Mouse (Mus musculus) left cerebral cortex, adult 9 months (tissue): ENCODE data around the gene Lgals4.
"Not testable (repeated sequence)": the region's sequence is repeated elsewhere in the genome, so short reads cannot be mapped to it uniquely, and the experiment has no call there.

ENCODE experiments used
- DNase-seq, 2 experiments: peaks; one replicate each; pipeline ENCODE4 v3.0.0; 2022; ENCODE audit warnings: low spot score in 2 of 2

Lgals4 gene

DNA sequence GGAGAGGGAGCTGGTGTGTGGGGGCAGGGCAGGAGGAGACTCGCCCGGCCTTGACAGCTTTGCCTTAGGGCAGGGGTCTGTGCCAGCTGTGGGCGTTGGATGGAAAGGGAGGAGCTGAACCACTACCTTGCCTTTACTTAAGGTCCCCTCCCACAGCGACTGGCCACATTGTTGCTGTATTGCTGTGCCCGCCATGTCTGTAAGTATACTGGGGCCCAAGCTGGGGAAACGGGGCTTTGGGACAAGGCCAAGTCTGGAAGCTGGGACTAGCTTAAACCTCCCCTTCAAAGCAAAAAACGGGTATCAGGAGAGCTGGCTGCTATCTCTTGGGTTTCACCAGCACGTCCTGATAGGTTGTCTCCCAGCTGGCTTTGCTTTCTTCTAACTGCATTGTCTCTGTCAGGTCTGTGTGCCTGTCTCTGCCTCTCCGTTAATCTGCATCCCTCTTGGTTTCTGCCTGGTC lies 30.7 kb downstream of the Lgals4 start:
- no peak for DNase-seq

DNA sequence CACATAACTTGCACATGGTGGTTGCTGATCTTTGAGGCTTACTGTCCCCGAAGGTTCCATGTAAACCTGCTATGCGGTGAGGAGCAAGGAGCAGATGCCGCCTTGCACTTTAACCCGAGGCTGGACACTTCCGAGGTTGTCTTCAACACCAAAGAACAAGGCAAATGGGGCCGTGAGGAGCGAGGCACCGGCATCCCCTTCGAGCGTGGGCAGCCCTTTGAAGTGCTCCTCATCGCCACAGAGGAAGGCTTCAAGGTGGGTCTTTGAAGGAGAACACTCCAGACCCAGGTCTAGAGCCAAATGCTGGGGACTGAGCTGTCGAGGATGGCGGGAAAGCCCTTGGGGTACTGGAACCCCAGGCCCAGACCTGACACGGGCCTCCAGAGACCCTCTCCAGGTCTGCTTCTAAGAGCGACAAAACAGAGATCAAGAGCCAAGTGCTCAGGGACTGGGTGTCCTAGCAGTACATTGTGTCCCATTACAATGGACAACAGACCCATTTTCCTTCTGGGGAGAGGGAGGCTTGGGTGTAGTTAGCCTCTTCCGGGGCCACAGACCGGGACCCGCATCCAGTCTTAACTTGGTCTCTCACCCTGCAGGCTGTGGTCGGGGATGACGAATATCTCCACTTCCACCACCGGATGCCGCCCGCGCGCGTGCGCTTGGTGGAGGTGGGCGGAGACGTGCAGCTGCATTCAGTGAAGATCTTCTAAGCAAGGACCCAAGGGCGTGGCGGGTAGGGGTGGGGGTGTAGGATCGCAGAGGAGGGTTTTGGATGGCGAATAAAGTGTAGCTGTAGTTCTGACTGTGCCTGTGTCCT lies 32.0 kb downstream of the Lgals4 start:
- DNase-seq: peak; percentile 73 to 87

DNA sequence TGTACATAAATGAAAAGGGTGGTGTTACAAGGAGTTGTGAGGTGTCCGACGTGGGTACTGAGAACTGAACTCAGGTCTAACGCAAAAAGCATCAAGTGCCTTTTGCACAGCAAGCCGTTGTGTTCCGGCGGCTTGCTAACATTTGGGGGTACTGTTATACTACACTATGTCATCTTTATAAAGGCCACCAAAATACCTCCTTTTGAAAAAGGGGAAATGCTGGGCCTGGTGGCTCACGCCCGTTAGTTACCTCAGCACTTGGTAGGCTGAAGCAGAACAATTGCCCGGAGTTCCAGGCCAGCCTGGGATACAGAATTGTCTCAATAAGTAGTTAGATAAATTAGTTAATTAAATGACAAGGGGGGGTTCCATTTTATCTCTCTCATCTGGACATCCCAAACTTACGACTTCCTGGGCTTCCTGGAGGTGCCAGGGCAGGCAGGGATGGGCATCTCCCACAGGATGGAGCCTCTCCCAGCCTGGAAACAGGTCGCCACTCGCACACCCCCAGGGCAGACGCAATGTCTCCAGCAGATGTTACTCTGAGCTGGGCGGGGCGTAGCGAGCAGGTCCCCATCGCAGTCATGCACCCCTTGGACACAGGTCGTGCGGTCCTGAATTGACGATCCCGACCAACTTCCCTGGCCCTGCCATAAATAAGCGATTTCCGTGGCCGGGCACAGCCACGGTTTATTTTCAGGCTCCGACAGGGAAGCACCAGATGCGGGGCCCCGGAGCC lies 33.3 kb downstream of the Lgals4 start:
- no peak for DNase-seq

DNA sequence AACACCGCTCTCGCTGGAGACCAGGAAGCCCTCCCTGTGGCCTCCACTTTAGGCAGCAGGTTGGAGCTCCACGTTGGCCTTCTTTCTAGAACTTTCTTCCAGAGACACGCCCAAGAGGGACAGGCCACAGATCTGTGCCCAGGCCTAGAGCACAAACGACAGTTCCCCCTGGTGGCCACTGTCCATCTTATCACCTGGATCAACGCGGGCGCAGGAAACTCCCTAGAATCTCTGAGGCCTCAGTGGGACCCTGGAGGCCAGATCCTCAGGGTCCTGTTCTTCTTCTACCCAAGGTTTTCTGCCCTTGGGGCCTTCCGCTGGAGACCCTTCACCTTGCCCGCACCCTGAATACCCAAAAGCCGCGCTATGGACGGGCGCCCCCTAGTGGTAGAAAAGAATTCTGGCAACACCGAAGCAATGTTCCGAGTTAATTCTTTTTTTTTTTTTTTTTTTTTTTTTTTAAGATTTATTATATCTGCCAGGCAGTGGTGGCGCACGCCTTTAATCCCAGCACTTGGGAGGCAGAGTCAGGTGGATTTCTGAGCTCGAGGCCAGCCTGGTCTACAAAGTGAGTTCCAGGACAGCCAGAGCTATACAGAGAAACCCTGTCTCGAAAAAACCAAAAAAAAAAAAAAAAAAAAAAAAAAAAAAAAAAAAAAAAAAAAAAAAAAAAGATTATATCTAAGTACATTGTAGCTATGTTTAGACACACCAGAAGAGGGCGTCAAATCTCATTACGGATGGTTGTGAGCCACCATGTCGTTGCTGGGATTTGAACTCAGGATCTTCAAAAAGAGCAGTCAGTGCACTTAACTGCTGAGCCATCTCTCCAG lies 34.1 kb downstream of the Lgals4 start:
- peak in 1 of 2 experiments; percentile 51 for DNase-seq

DNA sequence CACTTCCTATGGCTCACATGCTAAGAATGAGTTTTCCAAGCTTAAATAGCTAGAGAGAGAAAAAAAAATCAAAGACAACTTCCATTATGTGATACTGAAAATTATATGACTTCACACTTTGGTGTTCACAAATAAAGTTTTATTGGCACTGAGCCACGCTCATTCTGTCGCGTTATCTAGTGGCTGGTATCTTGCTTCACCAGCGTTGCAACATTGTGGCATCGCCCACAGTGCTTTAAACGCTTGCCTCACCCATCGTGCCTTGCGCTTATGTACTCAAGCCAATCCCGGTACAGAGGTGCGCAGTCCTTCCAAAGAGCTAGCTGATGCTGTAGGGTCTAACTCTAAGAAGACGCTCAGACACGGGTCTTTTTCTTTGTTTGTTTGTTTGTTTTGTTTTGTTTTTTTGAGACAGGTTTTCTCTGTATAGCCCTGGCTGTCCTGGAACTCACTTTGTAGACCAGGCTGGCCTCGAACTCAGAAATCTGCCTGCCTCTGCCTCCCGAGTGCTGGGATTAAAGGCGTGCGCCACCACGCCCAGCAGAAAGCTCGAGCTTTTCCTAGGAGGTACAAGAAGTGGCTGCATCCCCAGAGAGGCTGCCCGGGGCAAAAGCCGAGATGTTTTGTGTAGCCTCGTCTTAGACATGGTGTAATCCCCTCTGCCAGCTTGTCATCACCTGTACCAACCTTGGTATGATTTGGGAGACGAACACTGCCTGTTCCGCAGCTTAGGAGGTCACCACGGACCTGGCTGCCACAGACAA lies 37.4 kb downstream of the Lgals4 start:
- DNase-seq: no peak

DNA sequence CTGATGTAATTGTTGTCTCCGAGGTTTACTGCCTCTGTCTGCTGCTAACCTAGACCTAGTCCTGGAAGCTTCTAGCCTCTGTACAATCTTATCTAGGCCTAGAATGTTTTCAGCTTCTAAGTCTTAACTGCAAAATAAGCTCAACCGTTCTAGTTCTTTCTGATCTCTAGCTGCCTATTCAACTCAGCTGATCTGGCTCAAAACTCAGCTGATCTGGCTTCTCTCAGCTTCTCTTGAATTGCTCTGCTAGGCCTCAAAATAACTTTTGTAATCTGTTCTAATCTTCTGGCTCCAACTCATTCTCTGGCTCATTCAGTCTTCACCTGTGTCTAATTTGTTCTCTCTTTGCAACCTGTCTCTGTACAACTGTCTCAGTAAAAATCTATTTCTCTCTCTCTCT lies 40.9 kb downstream of the Lgals4 start:
- no peak for DNase-seq

DNA sequence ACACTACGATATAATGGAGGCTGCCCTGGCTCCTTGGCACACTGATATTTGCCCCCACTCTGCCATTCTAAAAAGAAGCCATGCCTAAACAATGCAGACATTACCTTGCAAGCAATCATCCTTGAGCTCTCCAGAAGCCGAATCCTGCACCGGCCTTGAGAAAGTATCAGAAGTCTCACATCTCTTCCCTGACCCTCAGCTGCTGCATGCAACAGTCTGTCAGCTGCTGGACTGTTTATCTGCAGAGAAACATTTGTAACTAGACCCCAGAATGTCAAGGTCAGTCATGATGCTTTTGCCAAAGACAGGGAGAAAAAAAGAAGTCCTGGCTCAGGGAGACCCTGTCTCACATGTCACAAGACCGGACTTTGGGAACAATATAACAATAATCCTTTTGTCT lies 42.4 kb downstream of the Lgals4 start:
- DNase-seq: no peak

DNA sequence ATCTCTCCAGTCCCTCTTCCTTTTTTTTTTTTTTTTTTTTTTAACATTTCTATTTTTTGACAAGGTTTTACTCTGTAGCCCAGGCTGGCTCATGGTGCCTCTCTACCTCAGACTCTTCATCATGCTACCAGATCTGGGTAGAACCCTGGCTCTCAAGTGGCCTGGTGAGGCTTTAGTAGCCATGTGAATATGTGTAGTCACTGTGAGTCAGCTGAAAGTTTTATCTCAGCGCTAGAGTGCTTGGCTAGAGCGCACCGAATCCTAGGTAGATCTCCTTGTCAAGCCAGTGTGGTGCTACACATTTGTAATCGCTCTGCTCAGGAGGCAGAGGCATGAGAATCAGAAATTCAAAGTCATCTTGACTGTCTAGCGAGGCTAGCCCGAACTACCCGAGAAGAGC lies 43.5 kb downstream of the Lgals4 start:
- no peak for DNase-seq

DNA sequence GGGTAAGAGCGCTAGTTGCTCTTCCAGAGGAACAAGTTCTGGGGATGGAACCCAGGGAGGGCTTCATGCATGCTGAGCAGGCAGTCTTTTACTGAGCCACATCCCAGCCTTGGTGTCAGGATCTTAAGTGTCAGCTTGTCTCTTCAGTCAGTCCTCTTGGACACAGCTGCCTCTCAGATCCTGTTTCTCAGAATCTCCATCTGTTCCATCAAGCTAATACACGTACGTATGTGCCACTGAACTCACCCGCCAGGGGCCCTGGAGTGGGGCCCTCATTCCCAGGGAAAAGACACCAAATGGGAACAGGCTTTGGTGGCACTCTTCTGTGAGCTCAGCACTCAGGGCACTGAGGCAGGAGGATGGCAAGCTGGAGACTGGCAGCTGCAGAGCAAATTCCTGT lies 44.2 kb downstream of the Lgals4 start:
- no peak for DNase-seq

DNA sequence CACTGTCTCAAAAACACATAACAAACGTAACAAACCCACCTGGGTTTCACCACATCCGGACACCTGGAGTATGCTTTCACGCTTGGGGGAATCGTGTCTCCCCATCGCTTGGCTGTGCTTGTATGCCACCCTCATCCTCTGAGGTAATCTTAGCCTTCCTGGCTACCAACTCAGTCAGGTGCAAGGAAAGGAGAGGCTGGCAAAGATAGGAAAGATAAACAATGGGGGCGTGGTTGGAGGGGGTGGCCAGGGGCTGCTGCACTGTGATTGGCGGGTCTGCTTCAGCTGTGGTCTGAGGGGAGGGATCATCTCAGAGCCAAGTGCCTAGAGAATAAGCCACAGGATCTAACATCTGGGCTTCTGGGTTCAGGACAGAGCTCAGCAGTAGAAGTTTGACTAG lies 46.0 kb downstream of the Lgals4 start:
- DNase-seq: no peak

DNA sequence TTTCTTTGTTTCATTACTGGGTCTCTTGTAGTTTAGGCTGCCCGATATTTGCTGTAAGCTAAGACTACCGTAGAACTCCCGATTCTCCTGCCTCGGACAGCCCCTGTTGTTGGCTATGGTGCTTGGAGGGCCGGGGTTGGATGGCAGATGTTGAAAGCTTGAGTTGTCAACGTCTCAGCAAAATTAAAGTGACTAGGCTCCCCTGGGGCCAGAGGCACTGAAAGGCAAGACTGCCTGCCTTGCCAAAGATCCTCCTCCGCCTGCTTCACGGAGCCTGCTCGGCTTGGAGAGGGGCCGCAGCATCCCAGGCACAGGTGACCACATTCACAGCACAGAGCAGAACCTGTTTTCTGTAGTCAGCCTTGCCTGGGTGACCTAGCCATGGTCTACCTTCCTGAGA lies 46.9 kb downstream of the Lgals4 start:
- no peak for DNase-seq

DNA sequence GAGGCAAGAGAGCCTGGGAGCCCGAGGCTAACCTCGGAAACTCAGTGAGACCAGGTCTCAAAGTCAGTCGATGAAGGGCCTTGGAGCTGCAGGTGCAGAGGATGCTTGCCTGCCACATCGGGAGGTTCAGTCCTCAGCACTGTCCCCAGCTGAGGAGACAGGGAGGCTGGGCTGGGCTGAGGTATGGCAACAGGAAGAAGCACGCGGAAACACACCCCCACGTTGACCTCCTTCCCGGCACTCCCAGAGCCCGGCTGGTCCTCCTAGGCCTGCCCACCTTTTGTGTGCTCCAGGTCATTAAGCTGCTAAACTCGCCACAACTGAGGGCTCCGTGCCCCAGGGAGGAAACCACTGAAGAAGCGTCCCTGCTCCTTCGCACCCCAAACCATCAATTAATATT lies 47.5 kb downstream of the Lgals4 start, which contains the start of gene Capn12:
Gene Capn12, plus strand, starts transcription at position 224 of the 400 bp plus-strand sequence.
- no peak for DNase-seq

DNA sequence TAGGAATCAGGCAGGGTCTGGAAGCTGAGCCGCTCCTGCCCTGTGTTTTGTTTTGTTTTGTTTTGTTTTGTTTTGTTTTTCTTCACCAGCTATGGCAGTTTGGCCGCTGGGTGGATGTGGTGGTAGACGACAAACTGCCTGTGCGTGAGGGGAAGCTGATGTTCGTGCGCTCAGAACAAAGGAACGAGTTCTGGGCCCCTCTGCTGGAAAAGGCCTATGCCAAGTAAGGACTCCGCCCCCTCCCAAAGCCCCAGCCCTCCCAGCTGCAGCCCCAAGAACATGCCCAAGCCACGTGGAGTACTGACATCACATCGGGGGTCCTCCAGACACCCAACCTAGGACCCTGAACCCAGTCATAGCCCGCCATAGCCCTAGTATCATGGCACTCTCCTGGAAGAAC lies 49.4 kb downstream of the Lgals4 start:
- no peak for DNase-seq

DNA sequence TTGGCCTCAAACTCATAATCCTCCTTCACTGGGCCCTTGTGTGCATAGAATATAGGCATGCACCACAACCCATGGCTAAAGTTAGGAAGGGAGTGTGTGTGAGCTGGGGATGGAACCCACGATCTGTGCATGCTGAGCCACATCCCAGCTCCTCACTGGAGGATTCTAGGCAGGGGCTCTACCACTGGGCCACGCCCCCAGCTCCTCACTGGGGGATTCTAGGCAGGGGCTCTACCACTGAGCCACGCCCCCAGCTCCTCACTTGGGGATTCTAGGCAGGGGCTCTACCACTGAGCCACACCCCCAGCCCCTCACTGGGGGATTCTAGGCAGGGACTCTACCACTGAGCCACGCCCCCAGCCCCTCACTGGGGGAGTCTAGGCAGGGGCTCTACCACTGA lies 50.0 kb downstream of the Lgals4 start:
- DNase-seq: not testable (repeated sequence)

DNA sequence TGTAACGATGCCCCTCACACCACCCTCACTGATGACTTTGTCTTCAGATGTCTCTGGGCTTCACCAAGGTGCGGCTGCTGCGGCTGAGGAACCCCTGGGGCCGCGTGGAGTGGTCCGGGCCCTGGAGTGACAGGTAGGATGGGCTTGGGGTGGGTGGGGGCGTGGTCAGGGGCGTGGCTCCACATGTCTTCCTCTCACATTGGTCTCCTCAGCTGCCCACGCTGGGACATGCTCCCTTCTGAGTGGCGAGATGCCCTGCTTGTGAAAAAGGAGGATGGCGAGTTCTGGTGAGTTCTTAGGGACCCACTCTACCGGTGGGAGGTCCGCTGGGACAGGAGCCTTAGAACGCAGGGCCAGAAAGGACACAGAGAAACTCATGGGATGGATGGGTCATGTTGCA lies 52.8 kb downstream of the Lgals4 start:
- DNase-seq: no peak

DNA sequence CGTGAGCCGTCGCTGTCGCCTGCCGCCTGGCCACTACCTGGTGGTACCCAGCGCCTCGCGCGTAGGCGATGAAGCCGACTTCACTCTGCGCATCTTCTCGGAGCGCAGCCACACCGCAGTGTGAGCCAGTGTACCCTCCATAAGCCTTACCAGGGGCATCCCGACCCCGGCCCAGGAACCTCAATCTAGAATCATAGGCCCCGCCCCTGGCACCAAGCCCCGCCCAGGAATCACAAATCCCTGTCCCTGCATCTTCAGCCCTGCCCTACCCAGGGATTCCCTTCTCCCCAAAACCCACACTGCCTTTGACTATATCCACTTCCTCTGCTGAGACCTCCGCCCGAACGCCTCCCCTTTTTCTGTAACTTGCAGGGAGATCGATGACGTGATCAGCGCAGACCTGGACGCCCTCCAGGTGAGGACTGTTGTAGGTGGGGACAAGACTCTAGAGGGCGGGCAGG lies 55.1 kb downstream of the Lgals4 start:
- no peak for DNase-seq
